Mouse (Mus musculus) erythroid progenitor cell, adult 5-6 weeks (primary cell): ENCODE data around the gene Gm9508. TPM values are rescaled to one million over a fixed set of nuclear protein-coding genes. Genes with fewer than 3 reads are reported as not detected.
"Not testable (repeated sequence)": the region's sequence is repeated elsewhere in the genome, so short reads cannot be mapped to it uniquely, and the experiment has no call there.

Source experiments
- ATAC-seq: replicated peaks from 2 replicates; pipeline ENCODE4 v1.8.0; 2016; ENCODE audit warnings: moderate number of reproducible peaks, mild to moderate bottlenecking, moderate TSS enrichment, inconsistent platforms; ENCODE audit not compliant: poor library complexity, low FRiP score, severe bottlenecking
- total RNA-seq, 2 experiments: library from RNA; stranded (forward) in 1 of 2; stranded (reverse) in 1 of 2; fragments of 150-400 nt in 1 of 2; fragments of 186-747, 209-891 nt in 1 of 2; gene quantifications; 2 replicates each; pipeline versions ENCODE4 v1.2.3 to v1.2.4; 2015 to 2017; ENCODE audit warnings: low replicate concordance in 2 of 2

Gm9508 gene
- total RNA-seq (2015; ENCODE audit: low replicate concordance) (not detected in 2 replicates), total RNA-seq (2017; ENCODE audit: low replicate concordance) (not detected in 2 replicates)

- ATAC-seq, result no peak
These were observed at the start of gene Gm9508 for GRCm38 (mm10) chr10:77697133-77697532. TSS of gene Gm9508 (minus strand) at chr10:77697233.

- ATAC-seq, result not testable (repeated sequence)
These were observed 45.1 kb upstream of the Gm9508 start, which contains the start of gene Gm18596 for GRCm38 (mm10) chr10:77741924-77742688. TSS of gene Gm18596 (minus strand) at chr10:77742638.

- no peak for ATAC-seq
These were observed 41.9 kb upstream of the Gm9508 start for GRCm38 (mm10) chr10:77738929-77739328.

GRCm38 (mm10) chr10:77735928-77736327 lies 38.9 kb upstream of the Gm9508 start:
- ATAC-seq, result no peak

- no peak for ATAC-seq
These were observed 32.2 kb upstream of the Gm9508 start for GRCm38 (mm10) chr10:77729241-77729640.

- ATAC-seq, result no peak
These were observed 31.2 kb upstream of the Gm9508 start for GRCm38 (mm10) chr10:77728280-77728679.

- no peak for ATAC-seq
These were observed 29.2 kb upstream of the Gm9508 start, which contains the start of gene Gm10100 for GRCm38 (mm10) chr10:77726186-77726585. TSS of gene Gm10100 (plus strand) at chr10:77726486.

- no peak for ATAC-seq
These were observed 27.8 kb upstream of the Gm9508 start for GRCm38 (mm10) chr10:77724855-77725254.

- not testable (repeated sequence) for ATAC-seq
These were observed 23.3 kb upstream of the Gm9508 start, which contains the start of gene Krtap12-1 for GRCm38 (mm10) chr10:77720299-77720698. TSS of gene Krtap12-1 (plus strand) at chr10:77720599.

- ATAC-seq, result no peak
These were observed 18.5 kb upstream of the Gm9508 start, which contains the start of gene Gm10142 for GRCm38 (mm10) chr10:77715507-77715906. TSS of gene Gm10142 (plus strand) at chr10:77715807.

GRCm38 (mm10) chr10:77713734-77714133 lies 16.7 kb upstream of the Gm9508 start:
- no peak for ATAC-seq

GRCm38 (mm10) chr10:77711157-77711556 lies 14.1 kb upstream of the Gm9508 start, which contains the start of gene Gm10024:
TSS of gene Gm10024 (plus strand) at chr10:77711457.
- ATAC-seq, result not testable (repeated sequence)

GRCm38 (mm10) chr10:77709831-77710230 lies 12.8 kb upstream of the Gm9508 start:
- no peak for ATAC-seq

GRCm38 (mm10) chr10:77706326-77706725 lies 9.3 kb upstream of the Gm9508 start, which contains the start of gene Gm10272:
TSS of gene Gm10272 (plus strand) at chr10:77706626.
- no peak for ATAC-seq

GRCm38 (mm10) chr10:77690356-77690807 lies 6.7 kb downstream of the Gm9508 start, which contains the start of gene Gm19402:
TSS of gene Gm19402 (minus strand) at chr10:77690757.
- ATAC-seq, result not testable (repeated sequence)

GRCm38 (mm10) chr10:77687021-77687420 lies 10.0 kb downstream of the Gm9508 start:
- ATAC-seq, result no peak

- ATAC-seq, result no peak
These were observed 11.0 kb downstream of the Gm9508 start, which contains the start of gene Tspear for GRCm38 (mm10) chr10:77685895-77686664. TSS of gene Tspear (plus strand) at chr10:77686569.

GRCm38 (mm10) chr10:77684181-77684580 lies 12.9 kb downstream of the Gm9508 start:
- no peak for ATAC-seq

GRCm38 (mm10) chr10:77682994-77683393 lies 14.0 kb downstream of the Gm9508 start:
- no peak for ATAC-seq

- no peak for ATAC-seq
These were observed 19.5 kb downstream of the Gm9508 start for GRCm38 (mm10) chr10:77677562-77677961.
